Mouse (Mus musculus): ENCODE measurements at regions not wholly inside any gene's neighbourhood (a gene's known extent, or its start where the extent isn't known, plus 50 kb on each side); places are given as distances from the start of the nearest gene placed in this dataset.

- DNase-seq (ENCODE audit: low spot score), result no peak
- no peaks in the 10 kb centered on the region for H3K36me3 ChIP-seq (replicated peaks; ENCODE audit: control insufficient read depth, insufficient read depth)
Measured at GRCm38 (mm10) chr3:70860909-70861675, 853.7 kb downstream of the Otol1 start.

GRCm38 (mm10) chr3:70873688-70874551 is 866.5 kb downstream of the Otol1 start:
- WGBS, result 78% methylated on average over 9 of the region's 9 CpGs
- peak; percentile 44 for DNase-seq (ENCODE audit: low spot score)
- H3K27me3 ChIP-seq (ENCODE audit: control insufficient read depth, insufficient read depth, low read length), result no peaks in the 10 kb centered on the region

More at GRCm38 (mm10) chr3:70860909-70861675, 853.7 kb downstream of the Otol1 start:
- Histone ChIP-seq H3K4me1 (replicated peaks; ENCODE audit: control insufficient read depth, insufficient read depth, low read length) (no peaks in the 10 kb centered on the region), H3K9me3 (ENCODE audit: control insufficient read depth, low read length) (no peaks in the 10 kb centered on the region), H3K4me3 (replicated peaks; ENCODE audit: low read length) (no peak overlapping the region), H3K27ac (no peak overlapping the region), H3K4me2 (replicated peaks) (no peak overlapping the region), H3K9ac (no peak overlapping the region), H3K27me3 (ENCODE audit: control insufficient read depth, insufficient read depth, low read length) (no peaks in the 10 kb centered on the region)
- WGBS, result 73% methylated on average over 8 of the region's 8 CpGs
- no peak for ATAC-seq (ENCODE audit: low FRiP score)

GRCm38 (mm10) chr3:70874614-70875013 is 867.2 kb downstream of the Otol1 start:
- no peaks in the 10 kb centered on the region for H3K36me3 ChIP-seq (replicated peaks; ENCODE audit: control insufficient read depth, insufficient read depth)
- no peak overlapping the region for H3K4me3 ChIP-seq (replicated peaks; ENCODE audit: low read length)
- ATAC-seq (ENCODE audit: low FRiP score) (peak; percentile 37; the same call in 1 of the 2 replicates), DNase-seq (ENCODE audit: low spot score) (peak; percentile 49)
- no peak overlapping the region for H3K9ac ChIP-seq
- H3K27me3 ChIP-seq (ENCODE audit: control insufficient read depth, insufficient read depth, low read length), result no peaks in the 10 kb centered on the region
- no peak overlapping the region for H3K4me2 ChIP-seq (replicated peaks)
- no peaks in the 10 kb centered on the region for H3K9me3 ChIP-seq (ENCODE audit: control insufficient read depth, low read length)
- 69% methylated on average over 3 of the region's 3 CpGs for WGBS
- no peaks in the 10 kb centered on the region for H3K4me1 ChIP-seq (replicated peaks; ENCODE audit: control insufficient read depth, insufficient read depth, low read length)
- H3K27ac ChIP-seq, result no peak overlapping the region

More at GRCm38 (mm10) chr3:70873688-70874551, 866.5 kb downstream of the Otol1 start:
- no peak overlapping the region for H3K9ac ChIP-seq
- H3K36me3 ChIP-seq (replicated peaks; ENCODE audit: control insufficient read depth, insufficient read depth), result no peaks in the 10 kb centered on the region
- no peaks in the 10 kb centered on the region for H3K9me3 ChIP-seq (ENCODE audit: control insufficient read depth, low read length)
- H3K4me2 ChIP-seq (replicated peaks), result no peak overlapping the region
- 0 out of 2 replicates have a peak, but pooled peaks have one; percentile 37 for ATAC-seq (ENCODE audit: low FRiP score)
- H3K4me1 ChIP-seq (replicated peaks; ENCODE audit: control insufficient read depth, insufficient read depth, low read length), result no peaks in the 10 kb centered on the region
- no peak overlapping the region for H3K27ac ChIP-seq
- H3K4me3 ChIP-seq (replicated peaks; ENCODE audit: low read length), result no peak overlapping the region

Measured in hindbrain, embryonic 14.5 days (tissue).